Mouse (Mus musculus) neural tube, embryonic 10.5 days (tissue): ENCODE measurements around the gene Exoc4.

ENCODE experiments used
- DNase-seq: peaks from one replicate; pipeline ENCODE4 v3.0.0-alpha.2; 2017; ENCODE audit warnings: low spot score; ENCODE audit errors: extremely low spot score

The Exoc4 gene

GRCm38 (mm10) chr6:33248894-33249758 lies at the start of gene Exoc4:
Gene Exoc4 (plus strand): TSS chr6:33249085.
- peak; percentile 90 for DNase-seq

DNA sequence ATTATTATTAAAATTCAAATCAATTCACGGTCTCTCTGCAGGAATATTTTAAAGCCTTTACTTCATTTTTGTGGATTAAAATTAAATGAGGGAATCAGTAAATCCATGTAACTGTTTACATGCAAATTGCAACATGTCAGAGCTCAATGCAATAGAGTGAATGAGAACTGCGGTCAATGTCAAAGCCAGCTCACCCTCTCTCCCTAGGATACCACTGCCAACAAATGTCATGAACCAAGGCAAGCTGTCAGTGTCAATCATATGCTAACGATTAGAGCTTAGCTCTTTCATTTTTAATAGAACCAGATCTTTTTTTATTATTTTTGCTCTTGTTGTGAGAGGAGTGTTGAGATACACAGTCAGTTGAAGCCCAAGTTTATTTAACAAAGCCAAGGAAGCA lies 30.1 kb upstream of the Exoc4 start:
- DNase-seq: no peak

DNA sequence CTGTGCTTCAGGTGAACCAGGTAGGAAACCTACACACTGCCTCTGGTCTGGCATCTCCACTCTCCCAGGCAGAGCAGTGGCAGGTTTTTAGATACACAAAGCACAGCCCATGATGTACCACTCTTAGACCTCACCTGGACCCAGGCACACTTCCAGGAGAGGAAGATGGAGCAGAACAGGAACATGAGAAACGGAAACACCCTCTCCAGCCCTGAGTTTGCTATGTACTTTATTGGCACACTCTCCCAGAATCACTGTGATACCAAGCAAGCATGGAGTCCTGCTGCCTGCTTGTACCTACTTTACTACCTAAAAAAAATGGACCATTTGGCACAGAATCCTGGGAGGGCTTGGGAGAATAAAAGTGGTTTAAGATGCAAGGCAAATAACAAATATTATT lies 22.2 kb upstream of the Exoc4 start:
- DNase-seq: no peak

DNA sequence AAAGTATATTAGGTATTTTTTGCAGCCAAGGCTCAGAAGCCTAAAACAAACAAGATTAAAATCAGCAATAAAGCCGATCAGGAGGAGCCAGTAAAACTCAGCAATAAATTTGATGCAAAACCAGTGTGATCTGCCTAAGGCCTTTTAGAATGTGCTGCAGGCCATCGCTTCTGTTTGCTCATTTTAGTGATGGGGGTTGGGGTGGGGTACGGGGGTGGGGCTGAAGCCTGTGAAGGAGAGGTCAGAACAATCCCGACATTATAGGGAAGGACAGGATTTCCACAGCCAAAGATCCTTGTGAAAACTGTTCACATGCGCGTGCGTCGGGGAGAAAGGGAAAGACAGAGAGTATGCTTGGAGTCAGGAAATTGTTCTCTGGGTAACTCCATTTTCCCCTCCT lies 21.5 kb upstream of the Exoc4 start:
- DNase-seq: no peak

GRCm38 (mm10) chr6:33241250-33241649 lies 7.6 kb upstream of the Exoc4 start:
- no peak for DNase-seq

DNA sequence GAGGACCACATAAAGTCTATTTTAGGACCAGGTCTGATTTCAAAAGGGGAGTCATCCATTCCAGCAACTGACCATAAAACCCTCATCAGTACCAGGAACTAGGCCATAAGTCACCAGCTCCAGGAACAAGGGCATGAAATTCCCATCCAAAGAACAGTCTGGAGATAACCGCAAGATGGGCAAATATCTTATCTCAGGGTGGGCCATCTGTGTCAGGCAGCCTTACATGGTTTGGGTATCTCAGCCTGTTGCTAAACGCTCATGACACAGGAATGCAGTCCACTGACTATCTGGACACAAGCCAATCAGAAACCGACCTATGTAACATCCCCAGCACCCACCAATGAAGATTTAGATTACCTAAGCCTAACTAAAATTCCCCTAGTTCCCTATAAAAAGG lies 4.3 kb upstream of the Exoc4 start:
- DNase-seq: no peak

- DNase-seq: no peak
These were observed 1.7 kb upstream of the Exoc4 start for GRCm38 (mm10) chr6:33247146-33247545.

DNA sequence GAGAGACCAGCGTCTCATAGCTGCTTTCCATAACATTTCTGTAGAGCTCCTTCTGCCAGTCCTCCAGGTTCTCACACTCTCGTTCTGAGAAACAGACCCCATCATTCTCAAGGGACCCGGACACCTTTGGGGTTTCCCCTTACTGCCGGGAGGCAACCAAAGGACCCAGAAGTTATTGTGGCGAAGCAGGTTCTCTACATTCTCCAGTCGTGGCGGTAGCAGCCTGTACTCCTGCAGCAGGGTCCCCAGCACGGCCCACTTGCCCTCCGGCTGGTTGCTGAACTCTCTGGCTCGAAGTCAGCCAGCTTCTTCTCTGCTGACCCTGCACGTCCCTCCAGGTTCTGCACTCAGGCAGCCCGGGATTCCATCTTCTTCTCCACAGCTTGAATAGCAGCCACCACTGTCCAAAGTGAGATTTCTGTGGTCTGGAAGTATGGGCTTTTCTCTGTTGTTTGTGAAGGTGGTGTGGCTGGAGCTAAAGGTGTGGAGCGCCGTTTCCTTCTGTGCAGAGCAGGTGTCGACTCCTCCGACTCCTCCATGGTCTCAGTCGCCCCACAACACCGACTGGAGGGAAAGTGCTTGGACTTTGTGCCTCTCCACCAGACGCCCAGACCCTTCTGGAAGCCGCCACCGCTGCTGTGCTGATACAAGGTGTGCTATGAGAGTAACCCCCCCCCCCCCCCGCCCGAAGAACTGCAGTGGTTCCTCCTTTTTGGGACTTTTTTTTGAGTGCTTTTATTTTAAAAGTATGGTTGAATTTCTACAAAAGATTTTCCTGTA lies 1.1 kb upstream of the Exoc4 start:
- no peak for DNase-seq

DNA sequence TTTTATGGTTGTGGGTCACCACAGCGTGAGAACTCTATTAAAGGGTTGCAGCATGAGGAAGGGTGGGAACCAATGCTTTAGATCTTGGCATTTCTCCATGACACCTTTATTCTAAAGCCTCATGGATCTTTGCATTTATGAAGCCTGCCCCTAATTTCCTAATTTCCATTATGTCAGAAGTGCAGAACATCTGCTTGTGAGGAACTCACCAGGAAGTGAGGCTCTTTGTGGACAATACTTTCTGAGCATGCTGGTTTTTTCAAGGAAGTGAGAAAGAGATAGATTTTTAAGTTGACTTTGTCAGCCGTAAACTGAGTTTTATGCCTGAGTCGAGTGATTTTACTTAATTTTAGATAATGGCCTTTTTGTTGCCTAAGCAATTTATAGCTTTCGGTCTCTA lies 7.8 kb downstream of the Exoc4 start:
- DNase-seq: no peak

GRCm38 (mm10) chr6:33257076-33257789 lies 8.3 kb downstream of the Exoc4 start:
- DNase-seq: no peak

- DNase-seq: no peak
These were observed 11.0 kb downstream of the Exoc4 start for GRCm38 (mm10) chr6:33259926-33260325.

DNA sequence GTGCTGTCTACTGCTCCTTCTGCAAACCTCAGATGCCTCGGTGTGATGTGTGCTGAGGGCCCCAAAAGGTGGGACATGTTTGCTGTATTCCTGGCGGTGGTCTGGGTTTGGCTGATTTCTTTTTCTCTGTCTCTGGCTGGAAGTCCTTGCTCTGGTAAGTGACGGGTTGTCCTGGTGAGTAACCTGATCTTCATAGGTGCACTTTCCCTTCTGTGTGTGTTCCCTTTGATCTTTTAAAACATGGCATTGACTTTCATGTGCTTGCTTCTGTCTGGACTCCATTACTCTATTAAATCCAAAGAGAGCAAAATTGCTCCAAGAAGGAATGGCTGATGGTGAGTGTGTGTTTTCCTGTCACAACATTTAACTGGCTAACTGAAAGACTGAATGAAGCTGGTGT lies 12.7 kb downstream of the Exoc4 start:
- DNase-seq: no peak

DNA sequence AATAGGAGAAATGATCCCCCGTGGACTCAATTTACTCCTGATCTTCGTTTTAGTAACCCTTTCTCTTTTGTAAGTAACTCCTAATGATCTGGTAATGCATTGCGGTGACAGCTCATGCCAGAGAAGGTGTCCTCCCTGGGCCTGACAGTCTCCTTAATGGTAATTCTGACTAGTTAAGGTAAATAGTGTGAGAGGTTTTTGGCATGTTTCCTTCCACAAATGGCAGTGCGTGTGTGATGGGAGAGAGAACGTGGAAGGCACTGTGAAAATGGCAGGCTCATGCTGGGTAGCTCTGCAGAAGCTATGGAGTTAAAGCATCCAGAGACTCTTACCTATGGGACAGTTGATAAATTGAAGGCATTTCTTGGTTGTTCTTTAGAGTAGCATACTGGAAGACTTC lies 15.1 kb downstream of the Exoc4 start:
- no peak for DNase-seq

DNA sequence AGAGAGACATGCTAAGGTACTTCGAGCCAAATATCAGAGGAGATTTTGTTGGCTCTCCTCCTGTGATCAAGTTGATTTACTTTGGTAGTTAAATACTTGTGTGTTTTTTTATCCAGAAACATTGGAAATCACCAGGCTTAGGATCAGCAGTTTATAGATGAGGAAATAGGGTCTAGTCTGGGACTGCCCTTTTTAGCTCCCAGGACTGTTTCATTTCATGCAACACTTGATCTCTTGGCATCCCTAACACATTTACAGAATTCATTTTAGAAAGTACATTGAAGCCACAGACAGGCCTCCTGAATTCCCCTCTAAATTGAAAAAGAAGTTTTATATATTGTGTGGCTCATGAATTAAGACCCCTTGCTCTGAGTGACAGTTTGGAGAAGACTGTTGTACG lies 15.5 kb downstream of the Exoc4 start:
- no peak for DNase-seq

GRCm38 (mm10) chr6:33267571-33267970 lies 18.7 kb downstream of the Exoc4 start:
- no peak for DNase-seq

DNA sequence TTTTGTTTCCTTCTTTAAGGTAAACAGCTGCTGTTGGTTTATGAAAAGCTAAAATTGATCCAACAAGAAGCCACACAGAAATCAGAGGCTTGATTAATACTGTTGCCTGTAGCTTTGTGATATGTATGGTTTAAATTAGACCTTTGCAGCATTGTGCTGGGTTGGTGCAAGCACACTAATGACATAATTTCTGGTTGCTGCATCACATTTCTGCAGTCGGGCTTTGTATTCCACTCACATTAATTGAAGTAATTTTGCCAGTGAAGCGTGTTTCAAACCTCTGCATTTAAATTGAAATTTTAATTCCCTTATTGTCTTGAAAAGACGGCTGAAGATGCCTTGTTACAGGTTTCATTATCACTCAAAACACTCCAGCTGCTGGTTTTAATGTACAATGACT lies 34.6 kb downstream of the Exoc4 start:
- no peak for DNase-seq

DNA sequence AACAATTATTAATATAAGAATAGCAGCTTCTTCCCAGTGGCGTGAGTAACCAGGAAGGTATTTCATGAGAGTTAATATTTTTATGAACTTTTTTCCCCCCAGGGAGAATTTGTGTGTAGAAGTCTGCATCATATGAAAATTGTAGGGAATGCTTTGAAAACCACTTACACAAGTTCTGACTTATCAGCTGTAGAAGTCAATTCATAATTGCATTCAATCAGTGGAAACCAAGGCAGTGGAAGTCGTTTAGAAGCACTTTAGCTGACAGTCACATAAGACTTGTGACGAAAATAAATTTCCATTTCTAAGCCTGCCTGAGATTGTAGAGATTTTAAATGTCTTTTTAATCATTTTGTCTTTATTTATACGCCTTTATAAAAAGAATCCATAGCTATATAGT lies 35.1 kb downstream of the Exoc4 start:
- no peak for DNase-seq

- no peak for DNase-seq
These were observed 37.5 kb downstream of the Exoc4 start for GRCm38 (mm10) chr6:33286376-33286775.

DNA sequence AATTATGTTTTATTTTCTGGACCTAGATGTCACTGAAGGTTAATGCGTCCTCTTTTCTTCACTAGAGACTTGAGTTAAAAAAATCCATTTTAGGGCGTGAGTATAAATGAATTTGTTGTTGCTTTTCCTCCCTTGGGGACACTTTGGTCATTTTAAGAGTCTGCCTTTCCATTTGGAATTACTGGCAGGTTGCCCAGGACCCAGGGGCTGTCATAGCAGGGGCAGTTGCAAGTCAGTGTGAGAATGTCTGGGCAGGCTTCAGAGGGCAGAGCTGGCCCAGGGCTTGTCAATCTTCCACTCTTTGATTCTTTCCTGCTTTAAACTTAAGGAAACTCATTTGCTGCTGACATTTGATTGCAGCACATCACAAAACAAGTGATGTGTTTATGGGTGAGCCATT lies 45.7 kb downstream of the Exoc4 start:
- no peak for DNase-seq

GRCm38 (mm10) chr6:33297566-33297965 lies 48.7 kb downstream of the Exoc4 start:
- DNase-seq: no peak

DNA sequence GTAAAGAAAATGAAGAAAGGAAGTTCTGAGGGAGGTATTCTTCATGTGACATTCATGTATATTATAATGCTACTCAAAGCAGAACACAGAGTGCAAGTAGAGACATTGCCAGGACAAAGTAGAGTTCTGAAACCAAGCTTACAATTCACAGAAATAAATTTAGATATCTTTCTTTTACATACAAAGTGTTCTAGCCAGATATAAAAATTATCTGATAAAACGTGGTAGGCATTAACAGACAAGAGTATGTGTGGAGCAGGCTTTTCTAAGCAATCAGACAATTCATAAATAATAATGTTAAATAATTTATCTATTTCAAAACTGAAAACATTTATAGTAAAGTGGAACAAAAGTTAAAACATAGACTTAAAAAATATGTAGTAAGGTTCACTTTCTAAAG lies 49.9 kb downstream of the Exoc4 start:
- DNase-seq: no peak

GRCm38 (mm10) chr6:33305996-33306395 lies 57.1 kb downstream of the Exoc4 start:
- DNase-seq: peak; percentile 24
